Mouse (Mus musculus): ENCODE results near the gene Rmnd5b. TPM values are rescaled to one million over a fixed set of nuclear protein-coding genes. Genes with fewer than 3 reads are reported as not detected.

Gene Rmnd5b
- total RNA-seq, 2 experiments from 2014 or later: 59.8 to 65.2 TPM

DNA sequence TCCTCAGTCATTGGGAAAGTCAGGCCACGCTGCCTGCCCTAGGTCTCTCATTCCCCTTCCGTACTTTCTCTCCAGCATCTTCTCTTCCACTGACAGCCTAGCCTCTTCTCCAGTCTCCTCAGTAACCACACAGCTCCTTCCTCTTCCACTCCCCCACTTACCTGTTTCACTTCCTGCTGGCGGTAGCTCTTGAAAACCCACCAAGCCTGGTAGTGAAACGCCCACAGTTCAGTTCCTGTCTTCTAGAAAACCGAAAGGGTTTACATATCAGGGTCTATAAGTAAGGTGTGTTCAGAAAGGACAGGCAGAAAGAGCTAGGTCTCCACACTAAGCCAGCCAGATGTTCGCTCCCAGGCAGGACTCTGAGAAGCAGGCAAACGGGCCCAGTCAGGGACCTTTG is 58.1 kb downstream of the Rmnd5b start:
- Histone ChIP-seq H3K27ac (no peak overlapping the region), H3K4me3 (no peak overlapping the region)
- TF ChIP-seq CTCF (conservative IDR thresholded peaks at IDR 0.05): no peak
- no peak for DNase-seq (ENCODE audit: low spot score in 2 of 2)

DNA sequence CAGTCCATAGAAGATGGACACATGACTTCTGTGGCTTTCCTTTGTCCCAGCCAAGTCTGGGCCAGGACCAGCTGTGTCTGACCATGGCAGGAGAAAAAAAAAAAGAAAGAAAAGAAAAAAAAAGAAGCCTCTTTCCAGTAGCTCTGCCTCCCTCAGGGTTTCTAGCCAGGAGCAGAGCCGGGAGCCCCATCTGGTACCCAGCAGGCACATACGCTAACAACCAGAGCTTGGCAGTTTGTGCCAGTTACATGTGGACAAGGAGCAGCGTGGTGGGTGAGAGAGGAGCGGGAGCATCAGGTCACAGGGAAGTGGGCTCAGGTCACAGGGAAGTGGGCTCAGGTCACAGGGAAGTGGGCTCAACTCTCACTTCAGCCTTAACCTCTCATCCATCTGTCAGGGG is 59.2 kb downstream of the Rmnd5b start:
- no peak for TF ChIP-seq CTCF (conservative IDR thresholded peaks at IDR 0.05)
- Histone ChIP-seq H3K27ac (no peak overlapping the region), H3K4me3 (no peak overlapping the region)
- DNase-seq (ENCODE audit: low spot score in 2 of 2): peak; percentile 40 to 42

Other genes with a start within 250 kb of the Rmnd5b start
- 1 to 10 TPM; 8.1 to 9.4 TPM for gene Phykpl, start 51.1 kb downstream of the Rmnd5b start, total RNA-seq (2021)
- 100 to 1,000 TPM; 149 to 155 TPM for gene Hnrnpab, start 29.0 kb downstream of the Rmnd5b start, total RNA-seq (2021)
- gene Nhp2, start 16.2 kb downstream of the Rmnd5b start, total RNA-seq (2021): 10 to 100 TPM; 41.7 to 48.2 TPM
- 10 to 100 TPM; 11.3 to 16.4 TPM for gene N4bp3, start 14.9 kb upstream of the Rmnd5b start, total RNA-seq (2021)
- gene D930048N14Rik, start 15.1 kb upstream of the Rmnd5b start, total RNA-seq (2021): 1 to 10 TPM; 1.4 to 2.4 TPM
- gene 0610009B22Rik, start 53.0 kb upstream of the Rmnd5b start, total RNA-seq (2021): 10 to 100 TPM; 33.7 to 37.3 TPM
- 10 to 100 TPM; 17.6 to 21.6 TPM for gene Sec24a, start 127.7 kb upstream of the Rmnd5b start, total RNA-seq (2021)
- 10 to 100 TPM; 71.7 to 72.0 TPM for gene Sar1b, start 127.8 kb upstream of the Rmnd5b start, total RNA-seq (2021)
- gene Jade2, start 221.8 kb upstream of the Rmnd5b start, total RNA-seq (2021): 10 to 100 TPM; 39.2 to 42.1 TPM